Mouse (Mus musculus) neural tube, embryonic 13.5 days (tissue): Measurements from ENCODE around the gene Wdr46. TPM values are rescaled to one million over a fixed set of nuclear protein-coding genes. Genes with fewer than 3 reads are reported as not detected.
"Not testable (repeated sequence)": the region's sequence is repeated elsewhere in the genome, so short reads cannot be mapped to it uniquely, and the experiment has no call there.

ENCODE experiments used
- ATAC-seq: fragments of 200-750 bp; cut with Nextera tagmentation; 2 replicates; pipeline ENCODE4 v1.8.0; 2017; ENCODE audit warnings: low read depth, mild to moderate bottlenecking, moderate TSS enrichment, moderate library complexity
- H3K27ac ChIP-seq: fragments of 300-500 bp; sonication (generic); replicated peaks from 2 replicates; pipeline ENCODE4 v1.5.1; 2015; ENCODE audit warnings: moderate library complexity, mild to moderate bottlenecking, inconsistent platforms
- H3K27me3 ChIP-seq: fragments of 300-500 bp; sonication (generic); 2 replicates; pipeline ENCODE4 v1.6.1; 2015; ENCODE audit warnings: mild to moderate bottlenecking, inconsistent platforms
- H3K36me3 ChIP-seq: fragments of 300-500 bp; sonication (generic); 2 replicates; pipeline ENCODE4 v1.6.1; 2015; ENCODE audit warnings: mild to moderate bottlenecking, inconsistent platforms
- H3K4me1 ChIP-seq: fragments of 300-500 bp; sonication (generic); replicated peaks from 2 replicates; pipeline ENCODE4 v1.6.1; 2015; ENCODE audit warnings: inconsistent platforms
- H3K4me2 ChIP-seq: fragments of 300-500 bp; sonication (generic); 2 replicates; pipeline ENCODE4 v1.6.1; 2015; ENCODE audit warnings: inconsistent platforms, mild to moderate bottlenecking, moderate library complexity
- H3K4me3 ChIP-seq: fragments of 300-500 bp; sonication (generic); 2 replicates; pipeline ENCODE4 v1.5.1; 2015; ENCODE audit warnings: mild to moderate bottlenecking, inconsistent platforms
- H3K9ac ChIP-seq: fragments of 300-500 bp; sonication (generic); 2 replicates; pipeline ENCODE4 v1.6.1; 2015; ENCODE audit warnings: moderate library complexity, mild to moderate bottlenecking, inconsistent platforms
- H3K9me3 ChIP-seq: fragments of 300-500 bp; sonication (generic); 2 replicates; pipeline ENCODE4 v1.6.1; 2016; ENCODE audit warnings: inconsistent platforms
- WGBS: fragments of 180-500 bp; shearing (Covaris S2); methylation state at CpG from one replicate; pipeline ENCODE4 v1.1.7; 2015; 5-methylcytosine and 5-hydroxymethylcytosine counted together
- polyA plus RNA-seq: library from polyadenylated mRNA; unstranded; fragments of >200 nt; fragmentation: Nextera tagmentation; extraction: Ambion mirVana; gene quantifications from 2 replicates; pipeline ENCODE4 v1.2.1, GENCODE M21; 2015

The Wdr46 gene
- polyA plus RNA-seq, 1 experiment from 2014 or later: 27.6 TPM

- Histone ChIP-seq H3K9me3 (no peaks in the 10 kb centered on the region), H3K9ac (peak overlapping the region; percentile 45; the same call in 1 of the 2 replicates), H3K4me3 (no peak overlapping the region), H3K36me3 (no peaks in the 10 kb centered on the region), H3K4me2 (peak overlapping the region; percentile 55), H3K27ac (peak overlapping the region; percentile 65; the same call in 1 of the 2 replicates), H3K4me1 (peaks cover 26% of the 10 kb centered on the region), H3K27me3 (peaks cover 52% of the 10 kb centered on the region)
- ATAC-seq: peak; percentile 30; the same call in 1 of the 2 replicates
- 81% methylated on average over 19 of the region's 19 CpGs for WGBS
Measured at GRCm38 (mm10) chr17:33980181-33981035, 39.9 kb downstream of the Wdr46 start.

- Histone ChIP-seq H3K4me2 (peak overlapping the region; percentile 55), H3K27me3 (peaks cover 43% of the 10 kb centered on the region), H3K4me1 (peaks cover 26% of the 10 kb centered on the region), H3K9ac (peak overlapping the region; percentile 77), H3K27ac (peak overlapping the region; percentile 92), H3K4me3 (peak overlapping the region; percentile 47)
- not testable (repeated sequence) for H3K9me3 ChIP-seq, H3K36me3 ChIP-seq
- WGBS: under 1% methylated on average over 27 of the region's 27 CpGs
- ATAC-seq: peak; percentile 94
Measured at GRCm38 (mm10) chr17:33981192-33981909, 40.9 kb downstream of the Wdr46 start.

GRCm38 (mm10) chr17:33982136-33982535 lies 41.7 kb downstream of the Wdr46 start:
- peak overlapping the region; percentile 47 for H3K4me3 ChIP-seq
- H3K4me2 ChIP-seq: peak overlapping the region; percentile 55
- ATAC-seq, H3K9me3 ChIP-seq, H3K9ac ChIP-seq, H3K36me3 ChIP-seq: not testable (repeated sequence)
- peak overlapping the region; percentile 92 for H3K27ac ChIP-seq
- peaks cover 26% of the 10 kb centered on the region for H3K4me1 ChIP-seq
- WGBS: 12% methylated on average over 8 of the region's 8 CpGs
- peaks cover 35% of the 10 kb centered on the region for H3K27me3 ChIP-seq

GRCm38 (mm10) chr17:33991788-33992664 lies 51.6 kb downstream of the Wdr46 start:
- H3K9ac ChIP-seq: no peak overlapping the region
- 31% methylated on average over 10 of the region's 10 CpGs for WGBS
- ATAC-seq: peak; percentile 50; the same call in 1 of the 2 replicates
- H3K27ac ChIP-seq: no peak overlapping the region
- no peaks in the 10 kb centered on the region for H3K4me1 ChIP-seq
- 0 out of 2 replicates have a peak, but pooled peaks cover 3% of the 10 kb centered on the region for H3K27me3 ChIP-seq
- H3K4me2 ChIP-seq: no peak overlapping the region
- H3K36me3 ChIP-seq: no peaks in the 10 kb centered on the region
- H3K4me3 ChIP-seq: no peak overlapping the region
- H3K9me3 ChIP-seq: no peaks in the 10 kb centered on the region

- WGBS: 90% methylated on average over 8 of the region's 8 CpGs
- Histone ChIP-seq H3K27ac (no peak overlapping the region), H3K4me3 (no peak overlapping the region), H3K36me3 (no peaks in the 10 kb centered on the region), H3K27me3 (peaks cover 20% of the 10 kb centered on the region), H3K9me3 (no peaks in the 10 kb centered on the region), H3K4me1 (peaks cover 7% of the 10 kb centered on the region), H3K4me2 (no peak overlapping the region), H3K9ac (no peak overlapping the region)
- ATAC-seq: no peak
Measured at GRCm38 (mm10) chr17:33994959-33995358, 54.5 kb downstream of the Wdr46 start.

GRCm38 (mm10) chr17:33995651-33996050 lies 55.2 kb downstream of the Wdr46 start:
- no peak overlapping the region for H3K27ac ChIP-seq
- no peak overlapping the region for H3K9ac ChIP-seq
- H3K4me3 ChIP-seq: no peak overlapping the region
- ATAC-seq: no peak
- no peaks in the 10 kb centered on the region for H3K36me3 ChIP-seq
- H3K27me3 ChIP-seq: peaks cover 27% of the 10 kb centered on the region
- H3K4me1 ChIP-seq: peaks cover 13% of the 10 kb centered on the region
- WGBS: 69% methylated on average over 3 of the region's 3 CpGs
- H3K9me3 ChIP-seq: no peaks in the 10 kb centered on the region
- H3K4me2 ChIP-seq: no peak overlapping the region

- not testable (repeated sequence) for H3K9ac ChIP-seq, H3K27ac ChIP-seq, H3K4me2 ChIP-seq, H3K9me3 ChIP-seq, H3K36me3 ChIP-seq, H3K4me3 ChIP-seq, ATAC-seq
- peaks cover 13% of the 10 kb centered on the region for H3K4me1 ChIP-seq
- WGBS: 95% methylated on average over 2 of the region's 2 CpGs
- peaks cover 41% of the 10 kb centered on the region for H3K27me3 ChIP-seq
Measured at GRCm38 (mm10) chr17:33997025-33997424, 56.6 kb downstream of the Wdr46 start.

GRCm38 (mm10) chr17:33998697-33999096 lies 58.2 kb downstream of the Wdr46 start:
- not testable (repeated sequence) for H3K36me3 ChIP-seq, H3K9ac ChIP-seq, H3K4me3 ChIP-seq, H3K4me2 ChIP-seq, H3K27ac ChIP-seq, H3K9me3 ChIP-seq, ATAC-seq
- WGBS: 65% methylated on average over 5 of the region's 5 CpGs
- Histone ChIP-seq H3K27me3 (peaks cover 45% of the 10 kb centered on the region), H3K4me1 (peaks cover 13% of the 10 kb centered on the region)

Other genes with a start within 250 kb of the Wdr46 start
- 68.2 and 74.9 TPM in 2 replicates for gene March2, start 222.0 kb upstream of the Wdr46 start, polyA plus RNA-seq
- gene Rab11b, start 180.1 kb upstream of the Wdr46 start, polyA plus RNA-seq: 455 and 504 TPM in 2 replicates
- 22.8 and 24.5 TPM in 2 replicates for gene Angptl4, start 158.8 kb upstream of the Wdr46 start, polyA plus RNA-seq
- gene Kank3, start 130.1 kb upstream of the Wdr46 start, polyA plus RNA-seq: 36.2 and 40.3 TPM in 2 replicates
- gene Rps28, start 116.1 kb upstream of the Wdr46 start, polyA plus RNA-seq: 530 and 625 TPM in 2 replicates
- 558 and 559 TPM in 2 replicates for gene Ndufa7, start 116.1 kb upstream of the Wdr46 start, polyA plus RNA-seq
- gene Cd320, start 97.6 kb upstream of the Wdr46 start, polyA plus RNA-seq: 52.7 and 57.4 TPM in 2 replicates
- not detected in 2 replicates for gene Gm7029, start 66.8 kb upstream of the Wdr46 start, polyA plus RNA-seq
- gene Kifc1, start 50.0 kb upstream of the Wdr46 start, polyA plus RNA-seq: 1.2 and 2.5 TPM in 2 replicates
- gene Platr17, start 35.5 kb upstream of the Wdr46 start, polyA plus RNA-seq: 0.43 TPM in 1 of 2 replicates, not detected in the other
- 51.0 TPM in 2 replicates for gene Daxx, start 31.2 kb upstream of the Wdr46 start, polyA plus RNA-seq
- gene Tapbp, start 24.8 kb upstream of the Wdr46 start, polyA plus RNA-seq: 30.4 and 31.1 TPM in 2 replicates
- gene Zbtb22, start 24.8 kb upstream of the Wdr46 start, polyA plus RNA-seq: 17.3 and 17.7 TPM in 2 replicates
- gene Rgl2, start 11.1 kb upstream of the Wdr46 start, polyA plus RNA-seq: 59.5 and 64.7 TPM in 2 replicates
- gene Pfdn6, start 317 bp upstream of the Wdr46 start, polyA plus RNA-seq: 178 and 182 TPM in 2 replicates
- 10.8 and 11.7 TPM in 2 replicates for gene B3galt4, start 10.8 kb downstream of the Wdr46 start, polyA plus RNA-seq
- 63.5 and 67.5 TPM in 2 replicates for gene Vps52, start 15.2 kb downstream of the Wdr46 start, polyA plus RNA-seq
- 912 and 939 TPM in 2 replicates for gene Rps18, start 15.3 kb downstream of the Wdr46 start, polyA plus RNA-seq
- 11.9 and 13.3 TPM in 2 replicates for gene H2-K1, start 59.7 kb downstream of the Wdr46 start, polyA plus RNA-seq
- 19.3 and 22.4 TPM in 2 replicates for gene Ring1, start 84.0 kb downstream of the Wdr46 start, polyA plus RNA-seq
- gene H2-Ke6, start 87.4 kb downstream of the Wdr46 start, polyA plus RNA-seq: 61.7 and 65.0 TPM in 2 replicates
- gene Slc39a7, start 91.0 kb downstream of the Wdr46 start, polyA plus RNA-seq: 158 and 161 TPM in 2 replicates
- 57.4 and 57.5 TPM in 2 replicates for gene Rxrb, start 91.2 kb downstream of the Wdr46 start, polyA plus RNA-seq
- 4.5 and 4.7 TPM in 2 replicates for gene Col11a2, start 98.8 kb downstream of the Wdr46 start, polyA plus RNA-seq
- gene H2-Oa, start 151.7 kb downstream of the Wdr46 start, polyA plus RNA-seq: 0.24 and 0.41 TPM in 2 replicates
- gene H2-DMa, start 178.9 kb downstream of the Wdr46 start, polyA plus RNA-seq: 16.0 and 17.7 TPM in 2 replicates
- gene Brd2, start 182.0 kb downstream of the Wdr46 start, polyA plus RNA-seq: 137 and 167 TPM in 2 replicates
- gene H2-DMb2, start 202.6 kb downstream of the Wdr46 start, polyA plus RNA-seq: not detected in 2 replicates
- gene H2-DMb1, start 212.4 kb downstream of the Wdr46 start, polyA plus RNA-seq: not detected in 2 replicates
- gene Tap1, start 246.9 kb downstream of the Wdr46 start, polyA plus RNA-seq: 0.60 and 1.4 TPM in 2 replicates
- 0.98 and 1.2 TPM in 2 replicates for gene Psmb9, start 247.1 kb downstream of the Wdr46 start, polyA plus RNA-seq